Mouse (Mus musculus): ENCODE measurements around the gene Itm2b. TPM values are rescaled to one million over a fixed set of nuclear protein-coding genes. Genes with fewer than 3 reads are reported as not detected.
A peak's percentile ranks its signal among the peaks of the same experiment; 100 is the strongest.

Itm2b gene
- polyA plus RNA-seq, 1 experiment, result 1,793 TPM

GRCm38 (mm10) chr14:73336316-73337080, 48.6 kb downstream of the Itm2b start:
- WGBS, result 78% methylated on average over 6 of the region's 6 CpGs

GRCm38 (mm10) chr14:73334926-73335805, 49.9 kb downstream of the Itm2b start:
- no peak for TF ChIP-seq POLR2A (IDR thresholded peaks at IDR 0.05; ENCODE audit: borderline replicate concordance, insufficient read depth, low read length)
- no peak for TF ChIP-seq CTCF (IDR thresholded peaks at IDR 0.05; ENCODE audit: borderline replicate concordance, insufficient read depth, low read depth, low read length)
- Histone ChIP-seq H3K27me3 (ENCODE audit: control insufficient read depth, insufficient read depth, low read length) (no peaks in the 10 kb centered on the region), H3K4me1 (ENCODE audit: control insufficient read depth, insufficient read depth, low read length) (no peaks in the 10 kb centered on the region), H3K27ac (ENCODE audit: insufficient read depth, low read length) (no peak overlapping the region), H3K4me3 (replicated peaks; ENCODE audit: insufficient read depth, low read depth, low read length) (no peak overlapping the region)
- 77% methylated on average over 22 of the region's 22 CpGs for WGBS
- DNase-seq, result no peak

More at GRCm38 (mm10) chr14:73336316-73337080, 48.6 kb downstream of the Itm2b start:
- Histone ChIP-seq H3K27me3 (ENCODE audit: control insufficient read depth, insufficient read depth, low read length) (no peaks in the 10 kb centered on the region), H3K4me1 (ENCODE audit: control insufficient read depth, insufficient read depth, low read length) (no peaks in the 10 kb centered on the region), H3K4me3 (replicated peaks; ENCODE audit: insufficient read depth, low read depth, low read length) (no peak overlapping the region), H3K27ac (ENCODE audit: insufficient read depth, low read length) (no peak overlapping the region)
- DNase-seq, result no peak
- TF ChIP-seq POLR2A (IDR thresholded peaks at IDR 0.05; ENCODE audit: borderline replicate concordance, insufficient read depth, low read length) (no peak), CTCF (IDR thresholded peaks at IDR 0.05; ENCODE audit: borderline replicate concordance, insufficient read depth, low read depth, low read length) (no peak)

GRCm38 (mm10) chr14:73333880-73334279, 51.2 kb downstream of the Itm2b start:
- TF ChIP-seq POLR2A (IDR thresholded peaks at IDR 0.05; ENCODE audit: borderline replicate concordance, insufficient read depth, low read length), result no peak
- TF ChIP-seq CTCF (IDR thresholded peaks at IDR 0.05; ENCODE audit: borderline replicate concordance, insufficient read depth, low read depth, low read length), result no peak
- Histone ChIP-seq H3K4me3 (replicated peaks; ENCODE audit: insufficient read depth, low read depth, low read length) (no peak overlapping the region), H3K27me3 (ENCODE audit: control insufficient read depth, insufficient read depth, low read length) (no peaks in the 10 kb centered on the region), H3K27ac (ENCODE audit: insufficient read depth, low read length) (no peak overlapping the region), H3K4me1 (ENCODE audit: control insufficient read depth, insufficient read depth, low read length) (no peaks in the 10 kb centered on the region)
- WGBS, result 94% methylated on average over 3 of the region's 3 CpGs
- no peak for DNase-seq

GRCm38 (mm10) chr14:73331386-73331785, 53.7 kb downstream of the Itm2b start:
- Histone ChIP-seq H3K4me3 (replicated peaks; ENCODE audit: insufficient read depth, low read depth, low read length) (no peak overlapping the region), H3K4me1 (ENCODE audit: control insufficient read depth, insufficient read depth, low read length) (no peaks in the 10 kb centered on the region), H3K27me3 (ENCODE audit: control insufficient read depth, insufficient read depth, low read length) (no peaks in the 10 kb centered on the region), H3K27ac (ENCODE audit: insufficient read depth, low read length) (no peak overlapping the region)
- no peak for TF ChIP-seq POLR2A (IDR thresholded peaks at IDR 0.05; ENCODE audit: borderline replicate concordance, insufficient read depth, low read length)
- TF ChIP-seq CTCF (IDR thresholded peaks at IDR 0.05; ENCODE audit: borderline replicate concordance, insufficient read depth, low read depth, low read length), result no peak
- 91% methylated on average over 4 of the region's 4 CpGs for WGBS
- DNase-seq, result no peak

- no peak overlapping the region for H3K27ac ChIP-seq (ENCODE audit: insufficient read depth, low read length)
- H3K4me3 ChIP-seq (replicated peaks; ENCODE audit: insufficient read depth, low read depth, low read length), result no peak overlapping the region
- WGBS, result 84% methylated on average over 2 of the region's 2 CpGs
- no peaks in the 10 kb centered on the region for H3K27me3 ChIP-seq (ENCODE audit: control insufficient read depth, insufficient read depth, low read length)
- DNase-seq, result no peak
- no peaks in the 10 kb centered on the region for H3K4me1 ChIP-seq (ENCODE audit: control insufficient read depth, insufficient read depth, low read length)
- TF ChIP-seq CTCF (IDR thresholded peaks at IDR 0.05; ENCODE audit: borderline replicate concordance, insufficient read depth, low read depth, low read length) (no peak), POLR2A (IDR thresholded peaks at IDR 0.05; ENCODE audit: borderline replicate concordance, insufficient read depth, low read length) (no peak)
These were observed 55.2 kb downstream of the Itm2b start for GRCm38 (mm10) chr14:73329871-73330270.

GRCm38 (mm10) chr14:73326511-73326910, 58.6 kb downstream of the Itm2b start:
- no peaks in the 10 kb centered on the region for H3K4me1 ChIP-seq (ENCODE audit: control insufficient read depth, insufficient read depth, low read length)
- WGBS, result 5% methylated on average over 8 of the region's 8 CpGs
- TF ChIP-seq CTCF (IDR thresholded peaks at IDR 0.05; ENCODE audit: borderline replicate concordance, insufficient read depth, low read depth, low read length), result no peak
- no peak for TF ChIP-seq POLR2A (IDR thresholded peaks at IDR 0.05; ENCODE audit: borderline replicate concordance, insufficient read depth, low read length)
- peak overlapping the region; percentile 67 for H3K4me3 ChIP-seq (replicated peaks; ENCODE audit: insufficient read depth, low read depth, low read length)
- H3K27me3 ChIP-seq (ENCODE audit: control insufficient read depth, insufficient read depth, low read length), result no peaks in the 10 kb centered on the region
- DNase-seq, result no peak
- H3K27ac ChIP-seq (ENCODE audit: insufficient read depth, low read length), result peak overlapping the region; percentile 32

- Histone ChIP-seq H3K4me1 (ENCODE audit: control insufficient read depth, insufficient read depth, low read length) (no peaks in the 10 kb centered on the region), H3K27me3 (ENCODE audit: control insufficient read depth, insufficient read depth, low read length) (no peaks in the 10 kb centered on the region), H3K4me3 (replicated peaks; ENCODE audit: insufficient read depth, low read depth, low read length) (peak within 1 kb of the TSS; percentile 67), H3K27ac (ENCODE audit: insufficient read depth, low read length) (peak within 1 kb of the TSS; percentile 32)
- WGBS, result under 1% methylated on average over 122 of the region's 135 CpGs
- peak; percentile 86 for DNase-seq
- no peak for TF ChIP-seq CTCF (IDR thresholded peaks at IDR 0.05; ENCODE audit: borderline replicate concordance, insufficient read depth, low read depth, low read length)
- no peak for TF ChIP-seq POLR2A (IDR thresholded peaks at IDR 0.05; ENCODE audit: borderline replicate concordance, insufficient read depth, low read length)
These were observed 59.4 kb downstream of the Itm2b start, which contains the start of gene Rb1 for GRCm38 (mm10) chr14:73325456-73326381. Gene Rb1, minus strand, starts transcription at chr14:73325822.
